Mouse (Mus musculus) cerebellum, adult 2 months (tissue): Measurements from ENCODE around the gene Gas7.

Source experiments
- CTCF ChIP-seq: fragments of 200-500 bp; IDR thresholded peaks from 2 replicates; pipeline ENCODE4 v1.5.1; 2011; ENCODE audit warnings: low read depth, mild to moderate bottlenecking, control low read depth, low read length, moderate library complexity, borderline replicate concordance; ENCODE audit not compliant: insufficient read depth
- POLR2A ChIP-seq: fragments of 200-500 bp; IDR thresholded peaks from 2 replicates; pipeline ENCODE4 v1.6.1; 2011; ENCODE audit warnings: low read length, control low read depth, borderline replicate concordance; ENCODE audit not compliant: insufficient read depth

- TF ChIP-seq POLR2A (no peak), CTCF (no peak)
Measured at GRCm38 (mm10) chr11:67640299-67640698, 185.1 kb downstream of the Gas7 start.
